26 mouse cellular contexts compared by ENCODE assay signal in the genomic region with DNA sequence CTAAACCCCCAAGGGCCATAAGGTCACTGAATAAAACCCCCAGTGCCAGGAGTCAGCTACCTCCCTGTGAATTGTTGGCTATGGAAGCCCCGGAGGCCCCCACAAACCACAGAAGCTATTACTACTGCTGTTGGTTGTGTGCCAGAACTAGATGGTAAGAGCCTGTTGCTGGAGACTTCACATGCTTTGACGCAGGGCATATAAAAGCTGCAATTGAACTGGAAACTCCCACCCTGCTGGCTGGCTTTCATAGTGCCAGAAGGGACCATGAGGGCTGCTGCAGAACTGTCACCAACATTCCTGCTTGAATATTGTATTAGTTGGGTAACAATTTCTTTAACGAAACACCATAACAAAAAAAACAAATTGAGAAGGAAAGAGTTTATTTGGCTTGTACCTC.
DNase-seq lines count a peak whose midpoint lies in the region; ATAC-seq lines count a peak whose summit lies in the region.
"Had no signal": no experiment of that assay in that cellular context is flagged by ENCODE, and none has a peak within 500 bp of the region (broad histone marks: within the 10 kb centered on the region; RNA-seq: fewer than 3 reads in every experiment).

No protein-coding gene starts in this region.

- H3K9ac ChIP-seq in forebrain, embryonic 15.5 days (replicated peaks) = no peak overlapping the region
- no peak overlapping the region for H3K9ac ChIP-seq in forebrain, embryonic 16.5 days (replicated peaks; ENCODE audit: low read depth, low read length)
- H3K9ac ChIP-seq: embryonic facial prominence, embryonic 15.5 days; forebrain, embryonic 12.5 days; heart, embryonic 15.5 days; liver, embryonic 15.5 days; lung, embryonic 14.5 days; midbrain, embryonic 15.5 days had no signal

- no peak overlapping the region for H3K4me3 ChIP-seq in forebrain, embryonic 15.5 days
- no peak overlapping the region for H3K4me3 ChIP-seq in forebrain, embryonic 16.5 days (replicated peaks; ENCODE audit: low read length)
- H3K4me3 ChIP-seq: embryonic facial prominence, embryonic 10.5 days; embryonic facial prominence, embryonic 15.5 days; forebrain, embryonic 12.5 days; gastrocnemius, adult 2 months; heart, embryonic 15.5 days; liver, embryonic 15.5 days; midbrain, embryonic 15.5 days had no signal

- 58% methylated on average over 3 of the region's 3 CpGs for WGBS in forebrain, embryonic 15.5 days
- 50% methylated on average over 3 of the region's 3 CpGs for WGBS in forebrain, embryonic 16.5 days

- no peak overlapping the region for H3K4me2 ChIP-seq in forebrain, embryonic 15.5 days (replicated peaks)
- no peak overlapping the region for H3K4me2 ChIP-seq in forebrain, embryonic 16.5 days (ENCODE audit: low read length)
- H3K4me2 ChIP-seq: embryonic facial prominence, embryonic 15.5 days; forebrain, embryonic 12.5 days; heart, embryonic 15.5 days; liver, embryonic 15.5 days; lung, embryonic 14.5 days; midbrain, embryonic 15.5 days had no signal

- 0 out of 2 replicates have a peak, but pooled peaks have one; percentile 35 for ATAC-seq in forebrain, embryonic 15.5 days (replicated peaks)
- ATAC-seq in forebrain, embryonic 16.5 days = no peak
- ATAC-seq: hindbrain, embryonic 16.5 days; midbrain, embryonic 15.5 days; Patski had no signal

- no peak overlapping the region for H3K27ac ChIP-seq in forebrain, embryonic 15.5 days (replicated peaks)
- no peak overlapping the region for H3K27ac ChIP-seq in forebrain, embryonic 16.5 days (ENCODE audit: low read length)
- H3K27ac ChIP-seq: embryonic facial prominence, embryonic 10.5 days; embryonic facial prominence, embryonic 15.5 days; forebrain, embryonic 12.5 days; gastrocnemius, adult 2 months; heart, embryonic 15.5 days; kidney, postnatal 0 days; liver, embryonic 15.5 days; midbrain, embryonic 15.5 days had no signal

- no peaks in the 10 kb centered on the region for H3K27me3 ChIP-seq in forebrain, embryonic 15.5 days
- H3K27me3 ChIP-seq in forebrain, embryonic 16.5 days (replicated peaks; ENCODE audit: control insufficient read depth, insufficient read depth, low read length) = no peaks in the 10 kb centered on the region
- H3K27me3 ChIP-seq: embryonic facial prominence, embryonic 15.5 days; forebrain, embryonic 12.5 days; heart, embryonic 15.5 days; liver, embryonic 15.5 days; midbrain, embryonic 15.5 days; Patski had no signal

- no peaks in the 10 kb centered on the region for H3K36me3 ChIP-seq in forebrain, embryonic 15.5 days
- no peaks in the 10 kb centered on the region for H3K36me3 ChIP-seq in forebrain, embryonic 16.5 days (ENCODE audit: control insufficient read depth, insufficient read depth)
- H3K36me3 ChIP-seq: embryonic facial prominence, embryonic 10.5 days; embryonic facial prominence, embryonic 15.5 days; forebrain, embryonic 12.5 days; heart, embryonic 15.5 days; liver, embryonic 15.5 days; midbrain, embryonic 15.5 days had no signal

- H3K4me1 ChIP-seq in forebrain, embryonic 15.5 days = no peaks in the 10 kb centered on the region
- H3K4me1 ChIP-seq in forebrain, embryonic 16.5 days (replicated peaks; ENCODE audit: control insufficient read depth, insufficient read depth, low read length) = no peaks in the 10 kb centered on the region
- H3K4me1 ChIP-seq: embryonic facial prominence, embryonic 10.5 days; embryonic facial prominence, embryonic 15.5 days; forebrain, embryonic 12.5 days; liver, embryonic 15.5 days; midbrain, embryonic 15.5 days had no signal

- H3K9me3 ChIP-seq in forebrain, embryonic 15.5 days = no peaks in the 10 kb centered on the region
- H3K9me3 ChIP-seq in forebrain, embryonic 16.5 days (ENCODE audit: control insufficient read depth, low read length) = no peaks in the 10 kb centered on the region
- H3K9me3 ChIP-seq: embryonic facial prominence, embryonic 10.5 days; embryonic facial prominence, embryonic 15.5 days; forebrain, embryonic 12.5 days; heart, embryonic 15.5 days; liver, embryonic 15.5 days; midbrain, embryonic 15.5 days had no signal

- DNase-seq in 416B (ENCODE audit: low read depth) = peak; percentile 16
- peak; percentile 8 to 51 for DNase-seq in layer of hippocampus, adult 18-20 months (ENCODE audit: low spot score in 2 of 2)
- peak; percentile 19 to 37 for DNase-seq in layer of hippocampus, postnatal 10 days (ENCODE audit: low spot score in 2 of 2)
- no peak for DNase-seq in gastrocnemius, postnatal 25 days
- no peak for DNase-seq in kidney, postnatal 10 days
- DNase-seq: adrenal gland, postnatal 14 days; cerebellum, adult 18-20 months; cerebellum, postnatal 14 days; gastrocnemius, adult 2 months; kidney, adult 2 months; lung, embryonic 14.5 days; lung, postnatal 14 days; right cerebral cortex, postnatal 25 days; thymus, adult 2 months; thymus, postnatal 4 days had no signal

Comparison
In these comparisons a context has a peak if more than half of its experiments do, and no peak if none do; other contexts are left out.
1. DNase-seq: peak in 416B (single experiment), layer of hippocampus, adult 18-20 months (2 of 2) and layer of hippocampus, postnatal 10 days (2 of 2); none in gastrocnemius, postnatal 25 days (single experiment) and kidney, postnatal 10 days (single experiment).